Mouse (Mus musculus): ENCODE results near the gene Dclk1. TPM values are rescaled to one million over a fixed set of nuclear protein-coding genes. Genes with fewer than 3 reads are reported as not detected.

Gene Dclk1
- polyA plus RNA-seq, 2 experiments = 0.04 to 0.08 TPM

DNA sequence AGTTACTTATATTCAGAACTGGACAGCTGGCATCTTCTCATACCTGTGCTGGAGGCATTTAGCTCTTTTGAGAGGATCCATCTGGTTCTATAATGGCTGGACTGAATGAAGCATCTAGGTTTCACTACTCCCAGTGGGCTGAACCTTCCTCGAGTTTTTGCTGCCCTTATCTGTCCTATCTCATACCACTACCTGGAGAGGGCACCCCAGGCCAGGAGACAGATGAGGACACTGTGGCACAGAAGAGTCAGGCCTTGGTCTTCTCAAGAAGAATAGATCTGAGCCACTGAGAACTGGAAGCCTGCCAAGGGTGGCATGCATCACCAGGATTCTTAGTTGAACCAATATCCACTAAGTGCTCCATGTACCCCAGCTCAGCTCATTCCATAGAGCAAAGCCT, 239.0 kb downstream of the Dclk1 start:
- ATAC-seq (ENCODE audit: insufficient read depth) (no peak), DNase-seq (ENCODE audit: low read depth in 3 of 3, low spot score in 3 of 3) (no peak)
- no peak overlapping the region for H3K27ac ChIP-seq
- WGBS (ENCODE audit: insufficient replicate concordance) = 13% methylated on average over 1 of the region's 1 CpGs
- no peak overlapping the region for H3K9ac ChIP-seq (replicated peaks)
- no peaks in the 10 kb centered on the region for H3K4me1 ChIP-seq (replicated peaks; ENCODE audit: control insufficient read depth in 2 of 2, insufficient read depth in 2 of 2, low read length in 1 of 2)
- H3K9me3 ChIP-seq (ENCODE audit: control insufficient read depth, low read length) = no peaks in the 10 kb centered on the region
- H3K36me3 ChIP-seq (replicated peaks; ENCODE audit: control insufficient read depth, insufficient read depth, low read depth) = no peaks in the 10 kb centered on the region
- no peak overlapping the region for H3K4me2 ChIP-seq (ENCODE audit: low read depth)
- no peaks in the 10 kb centered on the region for H3K27me3 ChIP-seq (ENCODE audit: control insufficient read depth, insufficient read depth, low read length)
- H3K4me3 ChIP-seq (ENCODE audit: insufficient read depth in 1 of 2, low read depth in 2 of 2, low read length in 2 of 2) = no peak overlapping the region
- TF ChIP-seq EP300 (IDR thresholded peaks at IDR 0.05; ENCODE audit: low read depth) (no peak), CTCF (IDR thresholded peaks at IDR 0.05; ENCODE audit: low read depth) (no peak)

DNA sequence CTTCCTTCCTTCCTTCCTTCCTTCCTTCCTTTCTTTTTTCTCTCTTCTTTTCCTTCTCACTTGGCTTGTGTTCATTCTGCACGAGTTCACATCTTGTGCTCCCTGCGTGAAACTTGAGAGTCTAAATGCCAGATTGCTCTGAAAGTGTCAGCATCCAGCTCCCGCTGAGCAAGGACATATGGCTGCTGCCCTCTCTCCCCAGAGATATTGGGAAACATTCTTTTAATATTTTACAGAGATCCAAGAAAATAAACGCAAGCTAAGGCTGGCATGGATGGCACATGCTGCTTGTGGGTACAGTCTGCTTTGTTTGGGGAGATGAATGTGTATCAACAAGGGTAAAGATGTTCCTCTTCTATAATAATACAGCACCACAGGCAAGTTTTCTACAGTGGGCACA, 241.2 kb downstream of the Dclk1 start:
- DNase-seq (ENCODE audit: low read depth in 3 of 3, low spot score in 3 of 3) (no peak), ATAC-seq (ENCODE audit: insufficient read depth) (no peak)
- no peak overlapping the region for H3K4me2 ChIP-seq (ENCODE audit: low read depth)
- no peak overlapping the region for H3K4me3 ChIP-seq (ENCODE audit: insufficient read depth in 1 of 2, low read depth in 2 of 2, low read length in 2 of 2)
- H3K4me1 ChIP-seq (replicated peaks; ENCODE audit: control insufficient read depth in 2 of 2, insufficient read depth in 2 of 2, low read length in 1 of 2) = no peaks in the 10 kb centered on the region
- no peak overlapping the region for H3K9ac ChIP-seq (replicated peaks)
- 45% methylated on average over 4 of the region's 4 CpGs for WGBS (ENCODE audit: insufficient replicate concordance)
- no peaks in the 10 kb centered on the region for H3K9me3 ChIP-seq (ENCODE audit: control insufficient read depth, low read length)
- no peak overlapping the region for H3K27ac ChIP-seq
- H3K36me3 ChIP-seq (replicated peaks; ENCODE audit: control insufficient read depth, insufficient read depth, low read depth) = no peaks in the 10 kb centered on the region
- TF ChIP-seq EP300 (IDR thresholded peaks at IDR 0.05; ENCODE audit: low read depth) = no peak
- no peak for TF ChIP-seq CTCF (IDR thresholded peaks at IDR 0.05; ENCODE audit: low read depth)
- H3K27me3 ChIP-seq (ENCODE audit: control insufficient read depth, insufficient read depth, low read length) = no peaks in the 10 kb centered on the region

DNA sequence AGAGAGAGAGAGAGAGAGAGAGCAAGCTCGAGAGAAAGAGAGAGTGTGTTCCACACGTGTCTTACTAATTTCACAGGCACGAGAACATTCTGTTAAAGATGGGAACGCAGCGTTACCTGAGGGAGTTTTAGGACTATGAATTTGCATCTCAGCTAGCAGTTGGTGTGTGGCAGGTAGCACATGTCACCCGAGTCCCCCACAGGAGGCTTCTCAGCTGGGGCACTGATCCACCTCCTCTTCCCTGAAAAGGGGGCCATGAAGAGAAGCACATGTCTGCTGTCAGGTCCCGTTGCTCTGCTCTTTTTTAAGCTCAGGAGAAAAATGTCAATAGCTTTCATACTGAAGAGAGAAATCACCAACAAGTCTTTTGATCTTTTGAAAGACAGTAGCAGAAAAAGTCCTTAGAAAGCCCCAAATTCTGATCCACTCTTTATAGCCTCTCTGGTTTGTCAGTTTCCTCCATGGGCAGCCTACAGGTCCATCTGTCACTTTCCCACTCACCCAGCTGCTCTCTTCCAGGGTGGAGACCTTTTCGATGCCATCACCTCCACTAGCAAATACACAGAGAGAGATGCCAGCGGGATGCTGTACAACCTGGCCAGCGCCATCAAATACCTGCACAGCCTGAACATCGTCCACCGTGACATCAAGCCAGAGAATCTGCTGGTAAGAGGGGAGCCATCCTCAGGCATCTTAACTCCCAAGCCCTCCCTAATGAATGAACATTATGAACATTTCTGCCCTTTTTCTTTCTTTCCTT, 247.2 kb downstream of the Dclk1 start:
- Histone ChIP-seq H3K27me3 (ENCODE audit: control insufficient read depth, insufficient read depth, low read length) (no peaks in the 10 kb centered on the region), H3K4me2 (ENCODE audit: low read depth) (no peak overlapping the region), H3K27ac (no peak overlapping the region), H3K9ac (replicated peaks) (no peak overlapping the region), H3K4me3 (ENCODE audit: insufficient read depth in 1 of 2, low read depth in 2 of 2, low read length in 2 of 2) (no peak overlapping the region), H3K9me3 (ENCODE audit: control insufficient read depth, low read length) (no peaks in the 10 kb centered on the region), H3K36me3 (replicated peaks; ENCODE audit: control insufficient read depth, insufficient read depth, low read depth) (no peaks in the 10 kb centered on the region), H3K4me1 (replicated peaks; ENCODE audit: control insufficient read depth in 2 of 2, insufficient read depth in 2 of 2, low read length in 1 of 2) (no peaks in the 10 kb centered on the region)
- no peak for DNase-seq (ENCODE audit: low read depth in 3 of 3, low spot score in 3 of 3)
- 59% methylated on average over 12 of the region's 12 CpGs for WGBS (ENCODE audit: insufficient replicate concordance)
- ATAC-seq (ENCODE audit: insufficient read depth) = no peak
- TF ChIP-seq CTCF (IDR thresholded peaks at IDR 0.05; ENCODE audit: low read depth) (no peak), EP300 (IDR thresholded peaks at IDR 0.05; ENCODE audit: low read depth) (no peak)

DNA sequence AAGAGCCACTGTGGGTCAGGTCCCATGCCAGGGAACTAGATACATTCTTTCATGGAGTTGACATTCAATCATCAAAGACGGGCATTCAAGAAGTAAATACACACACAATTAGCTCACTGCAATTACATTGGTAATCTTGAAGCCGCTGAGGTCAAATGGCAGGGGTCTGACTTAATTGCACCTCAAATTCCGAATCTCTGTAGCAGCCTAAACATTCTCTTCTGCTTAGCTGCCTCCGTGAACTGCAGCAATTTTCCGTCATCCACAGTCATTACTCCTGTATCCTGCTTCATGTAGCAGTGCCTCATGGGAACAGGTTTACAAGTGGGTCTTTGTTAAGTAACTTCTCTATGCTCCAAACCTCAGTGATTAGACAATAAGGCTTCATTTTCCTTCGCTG, 249.9 kb downstream of the Dclk1 start:
- no peaks in the 10 kb centered on the region for H3K27me3 ChIP-seq (ENCODE audit: control insufficient read depth, insufficient read depth, low read length)
- 53% methylated on average over 6 of the region's 6 CpGs for WGBS (ENCODE audit: insufficient replicate concordance)

DNA sequence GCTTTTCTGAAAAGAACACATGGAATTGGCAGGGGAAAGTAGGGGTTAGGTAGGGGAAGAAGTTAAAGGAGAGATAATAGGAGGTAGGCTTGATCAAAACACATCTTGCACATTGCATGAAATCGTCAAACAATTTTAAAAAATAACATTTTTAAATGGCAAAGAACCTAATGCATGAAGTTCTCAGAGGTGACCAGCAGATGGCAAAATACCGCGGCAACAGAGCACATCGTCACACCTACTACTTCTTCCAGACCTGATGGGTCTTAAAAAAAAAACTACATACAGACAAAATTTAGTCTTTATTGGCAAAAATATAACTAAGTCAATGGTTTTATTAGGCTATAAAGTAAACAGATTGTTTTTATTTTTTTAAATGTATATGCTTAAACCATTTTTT, 252.2 kb downstream of the Dclk1 start:
- no peaks in the 10 kb centered on the region for H3K36me3 ChIP-seq (replicated peaks; ENCODE audit: control insufficient read depth, insufficient read depth, low read depth)
- 42% methylated on average over 4 of the region's 4 CpGs for WGBS (ENCODE audit: insufficient replicate concordance)
- ATAC-seq (ENCODE audit: insufficient read depth) (no peak), DNase-seq (ENCODE audit: low read depth in 3 of 3, low spot score in 3 of 3) (no peak)
- no peaks in the 10 kb centered on the region for H3K4me1 ChIP-seq (replicated peaks; ENCODE audit: control insufficient read depth in 2 of 2, insufficient read depth in 2 of 2, low read length in 1 of 2)
- TF ChIP-seq CTCF (IDR thresholded peaks at IDR 0.05; ENCODE audit: low read depth) (0 out of 2 replicates have a peak, but pooled peaks have one; percentile 26), EP300 (IDR thresholded peaks at IDR 0.05; ENCODE audit: low read depth) (no peak)
- no peaks in the 10 kb centered on the region for H3K27me3 ChIP-seq (ENCODE audit: control insufficient read depth, insufficient read depth, low read length)
- H3K9me3 ChIP-seq (ENCODE audit: control insufficient read depth, low read length) = no peaks in the 10 kb centered on the region
- no peak overlapping the region for H3K4me3 ChIP-seq (ENCODE audit: insufficient read depth in 1 of 2, low read depth in 2 of 2, low read length in 2 of 2)
- H3K9ac ChIP-seq (replicated peaks) = no peak overlapping the region
- H3K4me2 ChIP-seq (ENCODE audit: low read depth) = no peak overlapping the region
- H3K27ac ChIP-seq = no peak overlapping the region

More for the DNA sequence above, 249.9 kb downstream of the Dclk1 start:
- Histone ChIP-seq H3K4me2 (ENCODE audit: low read depth) (no peak overlapping the region), H3K9ac (replicated peaks) (no peak overlapping the region), H3K27ac (no peak overlapping the region), H3K4me3 (ENCODE audit: insufficient read depth in 1 of 2, low read depth in 2 of 2, low read length in 2 of 2) (no peak overlapping the region), H3K4me1 (replicated peaks; ENCODE audit: control insufficient read depth in 2 of 2, insufficient read depth in 2 of 2, low read length in 1 of 2) (no peaks in the 10 kb centered on the region), H3K36me3 (replicated peaks; ENCODE audit: control insufficient read depth, insufficient read depth, low read depth) (no peaks in the 10 kb centered on the region), H3K9me3 (ENCODE audit: control insufficient read depth, low read length) (no peaks in the 10 kb centered on the region)
- TF ChIP-seq EP300 (IDR thresholded peaks at IDR 0.05; ENCODE audit: low read depth) (no peak), CTCF (IDR thresholded peaks at IDR 0.05; ENCODE audit: low read depth) (no peak)
- no peak for ATAC-seq (ENCODE audit: insufficient read depth)
- no peak for DNase-seq (ENCODE audit: low read depth in 3 of 3, low spot score in 3 of 3)

All from liver, embryonic 14.5 days (tissue).